Mouse (Mus musculus) urinary bladder, postnatal 36 days (tissue): ENCODE results near the gene Olfr1076.
"Not testable (repeated sequence)": the region's sequence is repeated elsewhere in the genome, so short reads cannot be mapped to it uniquely, and the experiment has no call there.

ENCODE experiments used
- DNase-seq, 2 experiments: peaks; one replicate each; pipeline ENCODE4 v3.0.0; 2022; ENCODE audit warnings: low spot score in 2 of 2, mixed read lengths in 1 of 2

Olfr1076 gene

DNA sequence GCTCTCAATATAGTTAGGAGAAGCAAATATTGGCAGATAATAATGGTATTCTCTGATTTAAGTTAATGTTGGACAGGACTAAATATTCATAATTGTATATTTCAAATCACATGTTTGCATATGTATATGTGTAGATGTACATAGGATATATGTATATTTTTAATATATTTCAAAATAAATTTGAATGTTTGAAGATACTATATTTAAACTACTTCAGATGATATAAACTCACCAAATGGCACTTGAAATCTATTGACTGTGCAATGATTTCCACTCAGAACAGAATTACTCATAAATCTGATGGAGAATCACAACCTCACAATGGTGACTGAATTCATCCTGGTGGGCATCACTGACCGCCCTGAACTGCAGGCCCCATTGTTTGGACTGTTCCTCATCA is at the start of gene Olfr1076:
TSS of gene Olfr1076 (plus strand) at position 301 of the 400 bp plus-strand sequence.
- no peak for DNase-seq

DNA sequence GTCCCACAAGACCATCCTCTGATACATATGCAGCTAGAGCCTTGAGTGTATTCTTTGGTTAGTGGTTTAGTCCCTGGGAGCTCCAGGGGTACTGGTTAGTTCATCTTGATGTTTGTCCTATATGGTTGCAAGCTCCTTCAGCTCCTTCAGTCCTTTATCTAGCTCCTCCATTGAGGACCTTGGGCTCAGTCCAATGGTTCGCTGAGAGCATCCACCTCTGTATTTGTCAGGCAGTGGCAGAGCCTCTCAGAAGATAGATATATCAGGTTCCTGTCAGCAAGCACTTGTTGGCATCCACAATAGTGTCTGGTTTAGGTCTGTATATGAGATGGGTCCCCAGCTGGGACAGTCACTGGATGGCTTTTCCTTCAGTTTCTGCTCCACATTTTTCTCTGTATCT is 47.8 kb upstream of the Olfr1076 start:
- no peak for DNase-seq

DNA sequence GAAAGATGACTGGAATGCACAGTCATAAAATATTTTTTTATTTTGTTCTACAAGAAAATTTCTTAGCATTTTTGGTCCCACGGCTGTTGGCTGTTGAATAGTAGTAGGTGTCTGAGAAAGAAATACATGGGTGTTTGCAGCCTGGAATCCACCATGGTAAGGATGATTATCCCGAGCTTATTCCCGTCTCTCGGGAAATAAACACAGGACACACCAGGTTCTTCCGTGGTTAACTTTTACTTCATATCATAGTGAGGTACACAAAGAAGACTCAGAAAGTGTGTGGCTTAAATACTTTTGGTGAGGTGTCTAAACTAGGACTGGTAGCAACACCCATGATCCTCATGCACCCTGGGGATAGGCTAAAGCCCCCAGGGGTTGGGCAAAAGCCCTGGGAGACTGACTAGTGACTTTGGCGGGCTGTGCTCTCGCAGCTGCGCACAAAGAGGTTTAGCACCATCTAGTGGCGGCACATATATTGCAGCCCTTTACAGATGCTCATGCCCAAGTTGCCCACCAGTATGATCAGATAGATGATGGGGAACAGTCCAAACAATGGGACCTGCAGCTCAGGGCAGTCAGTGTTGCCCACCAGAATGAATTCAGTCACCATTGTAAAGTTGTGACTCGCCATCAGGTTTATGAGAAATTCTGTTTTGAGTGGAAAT is 43.7 kb upstream of the Olfr1076 start:
- peak; percentile 20 to 23 for DNase-seq

DNA sequence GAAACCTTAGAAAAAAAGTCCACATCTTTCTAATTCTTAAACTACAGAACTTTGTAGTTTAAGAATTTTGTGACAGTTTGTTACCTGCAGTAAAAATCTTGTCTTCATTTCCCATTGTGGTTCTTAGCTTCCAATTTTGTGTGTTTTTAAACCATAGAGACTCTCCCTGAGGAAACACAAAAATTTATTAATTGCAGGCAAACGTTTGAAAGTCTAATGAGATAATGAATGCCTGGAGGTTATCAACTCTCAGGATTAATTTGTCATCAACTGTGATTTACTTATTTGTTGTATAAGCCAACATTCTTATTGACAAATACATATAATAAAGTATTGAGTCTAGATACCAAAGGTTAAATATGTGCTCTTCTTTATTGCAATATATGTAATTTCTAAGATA is 21.0 kb upstream of the Olfr1076 start, which contains the start of gene Olfr228:
TSS of gene Olfr228 (minus strand) at position 101 of the 400 bp plus-strand sequence.
- no peak for DNase-seq

DNA sequence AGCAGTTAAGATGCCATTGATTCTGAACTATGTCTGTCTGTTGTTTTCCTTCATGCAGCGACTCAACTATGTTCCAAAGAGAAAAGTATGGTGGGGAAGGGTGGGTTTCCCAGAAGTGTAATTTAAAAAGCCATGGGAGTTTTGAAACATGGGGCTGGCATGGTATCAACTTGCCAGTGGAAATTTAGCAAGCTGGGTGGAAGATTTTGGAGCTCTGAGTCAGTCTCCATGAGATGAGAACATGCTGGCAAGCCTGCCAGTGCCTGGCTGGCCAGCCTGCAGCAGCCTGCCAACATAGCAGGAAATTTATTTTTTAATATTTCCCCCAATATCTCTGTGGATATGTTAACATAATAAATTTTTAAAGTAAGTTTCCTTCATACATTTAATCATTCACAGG is 22.7 kb downstream of the Olfr1076 start:
- no peak for DNase-seq

- DNase-seq: no peak
These were observed 34.1 kb downstream of the Olfr1076 start, which contains the start of gene Olfr1079 for GRCm38 (mm10) chr2:86542380-86542779. Gene Olfr1079 (minus strand): TSS chr2:86542480.

GRCm38 (mm10) chr2:86558135-86558534 is 49.9 kb downstream of the Olfr1076 start, which contains the start of gene Olfr1080:
Gene Olfr1080 (minus strand): TSS chr2:86558235.
- DNase-seq: not testable (repeated sequence)
